Mouse (Mus musculus): ENCODE measurements around the gene Ccser2. TPM values are rescaled to one million over a fixed set of nuclear protein-coding genes. Genes with fewer than 3 reads are reported as not detected.

Ccser2 gene
- polyA plus RNA-seq, 1 experiment, result 9.5 TPM

DNA sequence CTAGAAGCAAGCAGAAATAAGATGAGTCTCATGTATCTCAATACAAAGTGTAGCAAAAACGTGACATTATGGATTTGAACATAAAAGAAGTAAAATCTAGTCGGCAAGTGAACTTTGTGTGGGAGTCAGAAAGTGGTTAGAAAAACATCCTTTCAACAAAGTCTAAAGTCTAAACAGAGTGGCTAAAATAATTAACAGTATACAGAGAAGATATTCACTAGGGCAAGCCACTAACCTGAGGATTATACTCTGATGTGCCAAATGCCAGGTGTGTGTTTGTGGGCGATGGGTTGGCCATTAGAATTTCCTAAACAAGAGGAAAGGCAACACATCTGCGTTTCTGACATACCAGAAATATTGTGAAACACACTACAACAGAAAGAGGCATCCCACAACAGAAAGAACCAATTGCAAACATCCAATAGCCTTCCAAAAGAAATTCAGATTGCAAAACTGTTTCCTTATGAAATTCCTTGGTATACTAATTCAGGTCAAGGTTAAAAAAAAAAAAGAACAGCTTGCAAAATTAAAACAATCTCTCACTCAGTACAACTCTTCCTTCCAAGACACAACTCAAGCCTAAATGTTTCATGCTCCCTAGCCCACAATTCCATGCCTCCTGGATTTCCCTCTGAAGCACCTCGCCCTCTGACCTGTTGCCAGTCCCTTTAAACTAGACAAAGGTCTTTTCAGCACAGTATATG lies 47.1 kb downstream of the Ccser2 start:
- no peak overlapping the region for H3K4me2 ChIP-seq (ENCODE audit: low read depth)
- H3K36me3 ChIP-seq (ENCODE audit: control insufficient read depth, insufficient read depth), result peaks cover 13% of the 10 kb centered on the region
- no peaks in the 10 kb centered on the region for H3K27me3 ChIP-seq (ENCODE audit: control insufficient read depth, insufficient read depth, insufficient read length)
- H3ac ChIP-seq (ENCODE audit: control insufficient read depth, insufficient read length), result no peak overlapping the region
- H3K79me2 ChIP-seq (ENCODE audit: control insufficient read depth, insufficient read depth), result peaks cover 14% of the 10 kb centered on the region
- H3K4me3 ChIP-seq, result no peak overlapping the region
- TF ChIP-seq POLR2AphosphoS2 (IDR thresholded peaks at IDR 0.05; ENCODE audit: insufficient read length, low read depth) (no peak), SRF (IDR thresholded peaks at IDR 0.05; ENCODE audit: control insufficient read depth, insufficient read length, low read depth) (no peak), MYOD1 (IDR thresholded peaks at IDR 0.05; ENCODE audit: control insufficient read depth in 1 of 3, insufficient read length in 2 of 3, low read depth in 2 of 3) (no peak), REST (IDR thresholded peaks at IDR 0.05; ENCODE audit: insufficient read depth, insufficient read length) (no peak), USF1 (IDR thresholded peaks at IDR 0.05; ENCODE audit: low read depth) (no peak), E2F4 (IDR thresholded peaks at IDR 0.05; ENCODE audit: insufficient read depth) (no peak)

- H3K4me3 ChIP-seq, result no peak overlapping the region
- no peak for TF ChIP-seq E2F4 (IDR thresholded peaks at IDR 0.05; ENCODE audit: insufficient read depth)
- TF ChIP-seq POLR2A (IDR thresholded peaks at IDR 0.05; ENCODE audit: insufficient read length, low read depth), result no peak
- TF ChIP-seq TCF12 (IDR thresholded peaks at IDR 0.05; ENCODE audit: insufficient read depth, poor library complexity, severe bottlenecking), result no peak
- TF ChIP-seq SRF (IDR thresholded peaks at IDR 0.05; ENCODE audit: control insufficient read depth, insufficient read length, low read depth), result no peak
- no peak for TF ChIP-seq CEBPB (IDR thresholded peaks at IDR 0.05; ENCODE audit: insufficient read depth, poor library complexity, severe bottlenecking)
- no peak for TF ChIP-seq USF1 (IDR thresholded peaks at IDR 0.05; ENCODE audit: low read depth)
- TF ChIP-seq REST (IDR thresholded peaks at IDR 0.05; ENCODE audit: insufficient read depth, insufficient read length), result no peak
- TF ChIP-seq MYOG (IDR thresholded peaks at IDR 0.05; ENCODE audit: control insufficient read depth in 1 of 3, insufficient read depth in 1 of 3, insufficient read length in 2 of 3, low read depth in 2 of 3), result no peak
- TF ChIP-seq TCF3 (IDR thresholded peaks at IDR 0.05; ENCODE audit: insufficient read length, low read depth), result no peak
- no peaks in the 10 kb centered on the region for H3K27me3 ChIP-seq (ENCODE audit: control insufficient read depth, insufficient read depth, insufficient read length)
- peak overlapping the region; percentile 72 for H3K4me2 ChIP-seq (ENCODE audit: low read depth)
- H3K79me2 ChIP-seq (ENCODE audit: control insufficient read depth, insufficient read depth), result peaks cover 20% of the 10 kb centered on the region
- H3K36me3 ChIP-seq (ENCODE audit: control insufficient read depth, insufficient read depth), result no peaks in the 10 kb centered on the region
- no peak overlapping the region for H3ac ChIP-seq (ENCODE audit: control insufficient read depth, insufficient read length)
Measured at GRCm38 (mm10) chr14:36919886-36920285, 48.7 kb downstream of the Ccser2 start.

DNA sequence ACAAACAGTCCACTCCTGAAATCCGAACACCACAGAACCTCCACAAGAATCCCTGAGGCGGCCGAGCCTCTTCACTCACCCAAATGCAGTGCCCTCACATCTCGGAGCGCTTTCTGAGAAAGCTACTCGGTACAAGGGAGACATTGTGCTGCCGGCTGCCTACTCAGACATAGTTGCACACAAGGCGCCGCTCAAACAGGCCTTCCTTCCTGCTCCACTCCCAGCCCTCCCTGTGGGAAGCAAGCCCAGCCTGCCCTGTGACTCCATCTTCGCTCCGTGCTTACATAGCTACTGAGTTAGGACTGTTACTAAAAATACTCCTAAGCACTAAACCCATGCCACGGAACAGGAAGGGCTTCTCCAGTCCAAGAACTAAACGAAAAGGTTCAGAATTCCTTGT lies 49.4 kb downstream of the Ccser2 start:
- peaks cover 28% of the 10 kb centered on the region for H3K79me2 ChIP-seq (ENCODE audit: control insufficient read depth, insufficient read depth)
- peak overlapping the region; percentile 72 for H3K4me2 ChIP-seq (ENCODE audit: low read depth)
- peak overlapping the region; percentile 28 for H3K4me3 ChIP-seq
- no peak overlapping the region for H3ac ChIP-seq (ENCODE audit: control insufficient read depth, insufficient read length)
- TF ChIP-seq POLR2A (IDR thresholded peaks at IDR 0.05; ENCODE audit: insufficient read length, low read depth), result peak; percentile 87
- TF ChIP-seq REST (IDR thresholded peaks at IDR 0.05; ENCODE audit: insufficient read depth, insufficient read length), result no peak
- peak; percentile 31 for TF ChIP-seq POLR2AphosphoS2 (IDR thresholded peaks at IDR 0.05; ENCODE audit: insufficient read length, low read depth)
- no peak for TF ChIP-seq E2F4 (IDR thresholded peaks at IDR 0.05; ENCODE audit: insufficient read depth)
- TF ChIP-seq SRF (IDR thresholded peaks at IDR 0.05; ENCODE audit: control insufficient read depth, insufficient read length, low read depth), result peak; percentile 25
- no peaks in the 10 kb centered on the region for H3K27me3 ChIP-seq (ENCODE audit: control insufficient read depth, insufficient read depth, insufficient read length)
- H3K36me3 ChIP-seq (ENCODE audit: control insufficient read depth, insufficient read depth), result no peaks in the 10 kb centered on the region

GRCm38 (mm10) chr14:36915203-36915602 lies 53.4 kb downstream of the Ccser2 start:
- Histone ChIP-seq H3ac (ENCODE audit: control insufficient read depth, insufficient read length) (no peak overlapping the region), H3K27me3 (ENCODE audit: control insufficient read depth, insufficient read depth, insufficient read length) (no peaks in the 10 kb centered on the region), H3K4me2 (ENCODE audit: low read depth) (no peak overlapping the region), H3K4me3 (no peak overlapping the region), H3K79me2 (ENCODE audit: control insufficient read depth, insufficient read depth) (peaks cover 43% of the 10 kb centered on the region), H3K36me3 (ENCODE audit: control insufficient read depth, insufficient read depth) (peaks cover 5% of the 10 kb centered on the region)
- TF ChIP-seq CEBPB (IDR thresholded peaks at IDR 0.05; ENCODE audit: insufficient read depth, poor library complexity, severe bottlenecking) (no peak), MYOD1 (IDR thresholded peaks at IDR 0.05; ENCODE audit: control insufficient read depth in 1 of 3, insufficient read length in 2 of 3, low read depth in 2 of 3) (no peak), SRF (IDR thresholded peaks at IDR 0.05; ENCODE audit: control insufficient read depth, insufficient read length, low read depth) (no peak), MAX (IDR thresholded peaks at IDR 0.05; ENCODE audit: low read depth) (no peak), POLR2A (IDR thresholded peaks at IDR 0.05; ENCODE audit: insufficient read length, low read depth) (no peak)

DNA sequence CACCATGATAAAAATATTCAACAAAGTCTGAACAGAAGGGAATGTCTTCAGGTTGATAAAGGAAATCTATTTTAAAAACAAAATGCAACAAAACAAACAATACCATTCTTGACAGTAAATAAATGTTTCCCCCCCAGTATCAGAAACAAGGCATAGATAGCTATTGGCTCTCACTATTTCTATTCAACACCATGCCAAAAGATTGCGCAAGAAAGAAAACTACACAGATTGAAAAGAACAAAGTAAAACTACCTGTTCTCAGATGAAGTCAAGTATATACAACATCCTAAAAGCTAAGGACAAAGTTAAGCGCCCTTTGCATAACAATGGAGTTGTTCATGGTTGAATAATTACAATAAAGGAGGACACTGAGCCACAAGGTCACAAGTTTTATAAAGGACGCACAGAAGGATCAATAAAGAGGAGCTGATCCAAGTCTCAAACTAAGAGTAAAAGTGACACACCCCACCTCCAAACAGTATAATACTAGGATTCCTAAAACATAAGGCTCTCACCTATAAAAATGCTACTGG lies 54.0 kb downstream of the Ccser2 start:
- no peak overlapping the region for H3K4me2 ChIP-seq (ENCODE audit: low read depth)
- H3K4me3 ChIP-seq, result no peak overlapping the region
- no peak overlapping the region for H3ac ChIP-seq (ENCODE audit: control insufficient read depth, insufficient read length)
- TF ChIP-seq CEBPB (IDR thresholded peaks at IDR 0.05; ENCODE audit: insufficient read depth, poor library complexity, severe bottlenecking) (peak; percentile 52; the same call in 1 of the 2 replicates), MYOD1 (IDR thresholded peaks at IDR 0.05; ENCODE audit: control insufficient read depth in 1 of 3, insufficient read length in 2 of 3, low read depth in 2 of 3) (no peak)
- H3K79me2 ChIP-seq (ENCODE audit: control insufficient read depth, insufficient read depth), result peaks cover 43% of the 10 kb centered on the region
- H3K27me3 ChIP-seq (ENCODE audit: control insufficient read depth, insufficient read depth, insufficient read length), result no peaks in the 10 kb centered on the region
- H3K36me3 ChIP-seq (ENCODE audit: control insufficient read depth, insufficient read depth), result peaks cover 10% of the 10 kb centered on the region
